30 mouse cellular contexts compared by ENCODE assay signal in genomic region chr15:90123999-90124398, GRCm38 (mm10).
DNase-seq lines count a peak whose midpoint lies in the region.
"Had no signal": no experiment of that assay in that cellular context is flagged by ENCODE, and none has a peak within 500 bp of the region (broad histone marks: within the 10 kb centered on the region; RNA-seq: fewer than 3 reads in every experiment).

No protein-coding gene starts in this region.

- H3K36me3 ChIP-seq in heart, embryonic 10.5 days = no peaks in the 10 kb centered on the region
- H3K36me3 ChIP-seq: embryonic facial prominence, embryonic 12.5 days; G1E; heart, embryonic 13.5 days; limb, embryonic 13.5 days; liver, embryonic 12.5 days; midbrain, embryonic 13.5 days had no signal

- H3K27ac ChIP-seq in heart, embryonic 10.5 days = no peak overlapping the region
- H3K27ac ChIP-seq: embryonic facial prominence, embryonic 12.5 days; heart, embryonic 13.5 days; hindbrain, postnatal 0 days; limb, embryonic 13.5 days; liver, embryonic 12.5 days; midbrain, embryonic 13.5 days had no signal

- H3K9me3 ChIP-seq in heart, embryonic 10.5 days = no peaks in the 10 kb centered on the region
- H3K9me3 ChIP-seq: embryonic facial prominence, embryonic 12.5 days; heart, embryonic 13.5 days; limb, embryonic 13.5 days; liver, embryonic 12.5 days; midbrain, embryonic 13.5 days had no signal

- 78% methylated on average over 8 of the region's 8 CpGs for WGBS in heart, embryonic 10.5 days

- no peaks in the 10 kb centered on the region for H3K27me3 ChIP-seq in heart, embryonic 10.5 days (ENCODE audit: insufficient read depth, poor library complexity, severe bottlenecking)
- H3K27me3 ChIP-seq: CH12.LX; embryonic facial prominence, embryonic 12.5 days; heart, embryonic 13.5 days; limb, embryonic 13.5 days; liver, embryonic 12.5 days; midbrain, embryonic 13.5 days had no signal

- no peaks in the 10 kb centered on the region for H3K4me1 ChIP-seq in heart, embryonic 10.5 days
- H3K4me1 ChIP-seq: embryonic facial prominence, embryonic 12.5 days; heart, embryonic 13.5 days; limb, embryonic 13.5 days; liver, embryonic 12.5 days had no signal

- DNase-seq in layer of hippocampus, adult 9-11 months = peak; percentile 38
- DNase-seq in layer of hippocampus, adult 9-10 months (ENCODE audit: low spot score) = no peak
- DNase-seq in right cerebral cortex, postnatal 25 days = peak; percentile 41
- no peak for DNase-seq in right cerebral cortex, postnatal 10 days (ENCODE audit: low spot score in 2 of 2)
- peak; percentile 5 to 17 for DNase-seq in left cerebral cortex, postnatal 14 days (ENCODE audit: low spot score in 2 of 2)
- DNase-seq in cerebellum, postnatal 25 days = no peak
- DNase-seq in heart, embryonic 10.5 days (ENCODE audit: low spot score) = no peak
- DNase-seq: adrenal gland, postnatal 36 days; B cell, adult 2 months; cerebellum, adult 11 months; cerebellum, postnatal 10 days; forebrain, postnatal 0 days; gastrocnemius, postnatal 10 days; heart, adult 18-20 months; heart, postnatal 14 days; kidney, adult 9 months; kidney, postnatal 14 days; lung, adult 18-20 months; lung, postnatal 10 days; spleen, adult 18-20 months; thymus, adult 18-20 months; thymus, postnatal 36 days had no signal

- intact Hi-C loops in left cerebral cortex, postnatal 14 days (cut with DNase I) = no loop called here

- H3K4me3 ChIP-seq in heart, embryonic 10.5 days = no peak overlapping the region
- H3K4me3 ChIP-seq: embryonic facial prominence, embryonic 12.5 days; heart, embryonic 13.5 days; limb, embryonic 13.5 days; liver, embryonic 12.5 days; midbrain, embryonic 13.5 days had no signal

Comparison
In these comparisons a context has a peak if more than half of its experiments do, and no peak if none do; other contexts are left out.
1. DNase-seq: peak in layer of hippocampus, adult 9-11 months (single experiment), right cerebral cortex, postnatal 25 days (single experiment) and left cerebral cortex, postnatal 14 days (2 of 2); none in layer of hippocampus, adult 9-10 months (single experiment), right cerebral cortex, postnatal 10 days (0 of 2), cerebellum, postnatal 25 days (0 of 2) and heart, embryonic 10.5 days (single experiment).